Mouse (Mus musculus): Measurements from ENCODE around the gene Tbc1d13. TPM values are rescaled to one million over a fixed set of nuclear protein-coding genes. Genes with fewer than 3 reads are reported as not detected.
"Not testable (repeated sequence)": the region's sequence is repeated elsewhere in the genome, so short reads cannot be mapped to it uniquely, and the experiment has no call there.

Tbc1d13 gene
- polyA plus RNA-seq, 1 experiment from 2014 or later = 10.7 TPM

DNA sequence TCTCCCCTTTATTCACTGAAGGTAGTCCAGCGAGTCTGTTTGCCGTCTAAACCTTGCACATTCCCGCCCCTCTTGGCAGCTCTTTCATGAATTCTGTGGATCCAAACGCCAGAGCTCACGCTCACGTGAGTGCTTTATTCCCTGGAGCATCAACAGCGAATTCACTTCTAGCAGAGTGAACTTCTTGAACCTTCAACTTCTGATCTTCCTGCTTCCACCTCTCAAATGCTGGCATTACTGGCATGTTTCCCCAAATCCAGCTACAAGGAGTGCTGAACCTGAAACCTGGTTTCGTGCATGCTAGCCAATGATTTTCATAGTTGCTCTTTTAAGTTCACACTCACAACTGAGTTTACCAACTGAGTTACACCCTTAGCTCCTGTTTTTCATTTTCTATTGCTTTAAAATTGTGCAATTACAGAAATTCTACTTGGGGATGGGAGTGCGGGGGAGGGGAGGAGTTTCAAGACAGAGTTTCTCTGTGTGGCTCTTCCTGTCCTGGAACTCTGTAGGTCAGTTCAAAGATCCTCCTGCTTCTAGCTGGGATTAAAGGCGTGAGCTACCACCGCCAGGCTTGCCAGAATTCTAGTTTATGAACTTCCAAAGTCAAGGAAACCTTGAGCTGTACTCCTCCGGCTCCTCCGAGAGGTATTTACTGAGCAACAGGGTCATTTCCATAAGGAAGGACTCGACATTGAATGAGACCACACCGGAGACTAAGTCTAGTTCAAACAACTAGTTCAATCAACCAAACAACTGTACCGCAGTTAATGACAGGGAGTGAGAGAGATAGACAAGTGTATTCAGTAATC, 539 bp upstream of the Tbc1d13 start:
- Histone ChIP-seq H3K9ac (peak overlapping the region; percentile 86), H3K4me3 (peak overlapping the region; percentile 87), H3K36me3 (peaks cover 23% of the 10 kb centered on the region), H3K9me3 (no peaks in the 10 kb centered on the region), H3K27me3 (no peaks in the 10 kb centered on the region), H3K4me2 (replicated peaks) (peak overlapping the region; percentile 95), H3K4me1 (peaks cover 20% of the 10 kb centered on the region), H3K27ac (peak overlapping the region; percentile 81)
- no peak for ATAC-seq (ENCODE audit: insufficient number of reproducible peaks, insufficient read depth, low FRiP score, low TSS enrichment)
- 13% methylated on average over 16 of the region's 16 CpGs for WGBS

DNA sequence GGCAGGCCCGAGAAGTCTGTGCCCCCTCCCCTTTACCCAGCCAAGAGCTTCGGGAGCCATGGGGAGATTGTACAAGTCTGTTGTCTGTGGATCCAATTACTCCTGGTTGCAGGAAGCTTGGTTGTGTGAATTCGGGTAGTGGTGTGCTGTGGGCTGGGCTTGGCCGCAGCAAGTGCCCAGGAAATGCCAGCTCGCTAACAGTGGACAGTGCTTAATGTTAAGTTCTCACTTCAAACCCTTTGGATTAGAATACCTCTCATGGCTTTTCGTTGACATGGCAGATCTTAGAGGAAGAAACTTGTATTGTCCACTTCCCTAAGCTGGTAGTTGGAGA, 799 bp downstream of the Tbc1d13 start:
- ATAC-seq (ENCODE audit: insufficient number of reproducible peaks, insufficient read depth, low FRiP score, low TSS enrichment) = peak; percentile 12; the same call in 1 of the 2 replicates
- peak overlapping the region; percentile 87 for H3K4me3 ChIP-seq
- peak overlapping the region; percentile 95 for H3K4me2 ChIP-seq (replicated peaks)
- peak overlapping the region; percentile 86 for H3K9ac ChIP-seq
- WGBS = 21% methylated on average over 6 of the region's 6 CpGs
- peaks cover 23% of the 10 kb centered on the region for H3K36me3 ChIP-seq
- no peaks in the 10 kb centered on the region for H3K9me3 ChIP-seq
- H3K27ac ChIP-seq = peak overlapping the region; percentile 81
- no peaks in the 10 kb centered on the region for H3K27me3 ChIP-seq
- H3K4me1 ChIP-seq = peaks cover 20% of the 10 kb centered on the region

DNA sequence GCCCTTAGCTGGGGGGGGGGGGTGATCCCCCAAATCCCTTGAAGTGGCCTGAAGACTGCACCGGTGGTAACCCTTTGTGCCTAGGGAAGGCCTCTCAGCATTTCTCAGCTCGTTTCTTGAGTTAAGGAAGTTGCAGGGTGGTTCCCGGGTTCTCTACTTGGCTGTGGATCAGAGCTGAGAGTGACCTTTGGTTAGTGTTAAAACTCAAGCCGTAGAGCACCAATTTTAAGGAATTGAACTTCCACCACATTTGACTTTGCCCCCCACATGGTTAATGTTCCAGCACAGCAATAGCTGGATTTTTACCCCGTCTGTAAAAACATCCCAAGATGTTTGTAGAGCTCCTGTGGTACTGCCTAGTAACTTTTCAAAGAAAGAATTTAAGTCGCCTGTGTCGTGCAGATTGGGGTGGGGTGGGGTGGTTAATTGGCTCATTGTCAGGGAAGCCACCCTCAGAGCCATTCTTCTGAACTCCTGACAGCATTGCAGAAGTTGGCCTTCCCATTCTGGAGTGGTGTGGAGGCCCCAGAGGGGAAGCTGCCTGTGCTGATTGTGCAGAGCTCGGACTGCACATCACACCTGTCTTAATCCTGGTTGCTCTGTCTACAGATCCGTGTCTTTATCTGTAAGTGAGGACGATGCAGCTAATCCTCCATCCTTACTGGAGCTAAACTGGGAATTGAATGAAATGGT, 1.5 kb downstream of the Tbc1d13 start:
- WGBS = 72% methylated on average over 10 of the region's 10 CpGs
- peaks cover 25% of the 10 kb centered on the region for H3K36me3 ChIP-seq
- H3K9ac ChIP-seq = peak overlapping the region; percentile 86
- peaks cover 20% of the 10 kb centered on the region for H3K4me1 ChIP-seq
- H3K27me3 ChIP-seq = no peaks in the 10 kb centered on the region
- H3K4me2 ChIP-seq (replicated peaks) = peak overlapping the region; percentile 95
- H3K27ac ChIP-seq = no peak overlapping the region
- ATAC-seq (ENCODE audit: insufficient number of reproducible peaks, insufficient read depth, low FRiP score, low TSS enrichment) = no peak
- no peaks in the 10 kb centered on the region for H3K9me3 ChIP-seq
- H3K4me3 ChIP-seq = peak overlapping the region; percentile 87

DNA sequence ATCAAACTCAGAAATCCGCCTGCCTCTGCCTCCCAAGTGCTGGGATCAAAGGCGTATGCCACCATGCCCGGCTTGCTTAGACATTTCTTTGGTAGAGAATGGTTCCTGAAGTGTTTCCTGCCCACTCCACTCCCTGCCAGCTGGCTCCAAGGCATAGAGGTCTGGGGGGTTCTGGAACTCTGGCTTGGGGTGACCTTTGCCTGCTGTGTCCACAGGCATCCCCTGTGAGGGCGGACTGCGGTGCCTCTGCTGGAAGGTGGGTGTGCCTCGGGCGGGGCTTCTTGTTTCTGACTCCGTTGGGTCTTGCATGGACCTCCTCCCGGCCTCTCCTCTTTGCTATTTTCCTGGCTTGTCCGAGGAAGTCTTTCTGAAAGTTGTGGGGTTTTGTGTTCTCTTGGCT, 2.9 kb downstream of the Tbc1d13 start:
- no peak for ATAC-seq (ENCODE audit: insufficient number of reproducible peaks, insufficient read depth, low FRiP score, low TSS enrichment)

DNA sequence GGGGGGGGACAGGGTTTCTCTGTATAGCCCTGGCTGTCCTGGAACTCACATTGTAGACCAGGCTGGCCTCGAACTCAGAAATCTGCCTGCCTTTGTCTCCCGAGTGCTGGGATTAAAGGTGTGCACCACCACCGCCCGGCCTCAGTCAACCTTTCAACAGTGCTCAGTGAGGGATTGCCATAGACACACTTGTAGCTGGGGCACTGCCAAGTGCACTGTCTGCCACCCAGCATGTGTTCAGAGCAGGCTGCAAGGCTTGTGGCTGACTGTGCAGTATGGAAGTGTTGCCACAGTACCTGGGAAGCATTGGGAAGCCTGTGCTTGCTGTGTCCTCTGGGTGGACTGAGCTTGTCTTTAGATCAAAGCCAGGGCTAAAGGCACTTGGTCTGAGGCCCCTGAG, 6.5 kb downstream of the Tbc1d13 start:
- H3K4me2 ChIP-seq (replicated peaks); ATAC-seq (ENCODE audit: insufficient number of reproducible peaks, insufficient read depth, low FRiP score, low TSS enrichment); H3K27me3 ChIP-seq; H3K9ac ChIP-seq; H3K4me3 ChIP-seq; H3K9me3 ChIP-seq; H3K4me1 ChIP-seq; H3K27ac ChIP-seq: not testable (repeated sequence)
- 98% methylated on average over 4 of the region's 4 CpGs for WGBS
- peaks cover 74% of the 10 kb centered on the region for H3K36me3 ChIP-seq

More for the DNA sequence above, 2.9 kb downstream of the Tbc1d13 start:
- no peaks in the 10 kb centered on the region for H3K27me3 ChIP-seq
- H3K36me3 ChIP-seq = peaks cover 39% of the 10 kb centered on the region
- no peak overlapping the region for H3K27ac ChIP-seq
- peaks cover 20% of the 10 kb centered on the region for H3K4me1 ChIP-seq
- H3K4me2 ChIP-seq (replicated peaks) = no peak overlapping the region
- no peak overlapping the region for H3K9ac ChIP-seq
- 91% methylated on average over 10 of the region's 10 CpGs for WGBS
- H3K4me3 ChIP-seq = no peak overlapping the region
- no peaks in the 10 kb centered on the region for H3K9me3 ChIP-seq

DNA sequence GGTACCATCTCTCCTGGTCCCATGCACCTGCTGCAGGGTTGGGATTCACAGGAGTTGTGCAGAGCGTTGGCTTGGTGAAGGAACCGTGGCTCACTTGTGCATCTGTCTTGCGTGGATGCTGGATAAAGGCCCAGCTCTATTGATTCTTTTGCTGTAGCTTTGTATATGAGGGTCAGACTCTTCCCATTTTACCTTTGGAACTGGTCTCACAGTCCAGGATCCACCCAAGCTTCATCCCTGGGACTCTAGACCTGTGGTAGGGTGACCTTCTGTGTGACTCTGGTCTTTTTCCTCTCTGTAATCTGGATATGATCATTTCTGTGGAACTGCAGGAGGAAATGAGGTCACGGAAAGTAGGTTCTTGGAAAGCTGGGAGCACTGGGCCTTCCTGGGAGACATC, 10.9 kb downstream of the Tbc1d13 start:
- H3K9ac ChIP-seq = no peak overlapping the region
- no peak overlapping the region for H3K4me2 ChIP-seq (replicated peaks)
- H3K36me3 ChIP-seq = peaks cover 88% of the 10 kb centered on the region
- H3K27me3 ChIP-seq = no peaks in the 10 kb centered on the region
- no peaks in the 10 kb centered on the region for H3K4me1 ChIP-seq
- 94% methylated on average over 4 of the region's 4 CpGs for WGBS
- H3K27ac ChIP-seq = no peak overlapping the region
- no peak for ATAC-seq (ENCODE audit: insufficient number of reproducible peaks, insufficient read depth, low FRiP score, low TSS enrichment)
- no peaks in the 10 kb centered on the region for H3K9me3 ChIP-seq
- no peak overlapping the region for H3K4me3 ChIP-seq

DNA sequence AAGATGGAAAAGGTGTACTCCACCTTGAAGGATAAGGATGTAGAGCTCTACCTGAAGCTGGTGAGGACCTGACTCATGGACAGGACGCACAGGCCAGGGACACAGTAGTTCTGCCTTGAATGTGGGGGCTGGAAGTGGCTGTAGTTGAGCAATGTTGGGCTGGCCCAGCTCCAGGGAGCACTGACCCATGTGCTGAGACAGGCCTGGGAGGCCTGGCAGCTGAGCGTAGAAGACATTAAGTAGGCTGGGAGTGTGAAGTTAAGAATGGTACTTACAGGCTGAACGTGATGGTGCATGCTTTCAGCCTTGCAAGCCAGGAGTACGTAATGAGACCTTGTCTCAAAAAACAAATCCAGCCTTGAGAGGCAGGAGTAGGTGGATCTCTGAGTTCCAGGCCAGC, 13.9 kb downstream of the Tbc1d13 start:
- 96% methylated on average over 4 of the region's 4 CpGs for whole genome bisulfite sequencing
- Histone ChIP-seq H3K9me3 (no peaks in the 10 kb centered on the region), H3K27me3 (no peaks in the 10 kb centered on the region), H3K4me3 (no peak overlapping the region), H3K27ac (no peak overlapping the region), H3K4me1 (no peaks in the 10 kb centered on the region), H3K36me3 (peaks cover 90% of the 10 kb centered on the region), H3K9ac (no peak overlapping the region), H3K4me2 (replicated peaks) (no peak overlapping the region)
- ATAC-seq (ENCODE audit: insufficient number of reproducible peaks, insufficient read depth, low FRiP score, low TSS enrichment) = no peak

DNA sequence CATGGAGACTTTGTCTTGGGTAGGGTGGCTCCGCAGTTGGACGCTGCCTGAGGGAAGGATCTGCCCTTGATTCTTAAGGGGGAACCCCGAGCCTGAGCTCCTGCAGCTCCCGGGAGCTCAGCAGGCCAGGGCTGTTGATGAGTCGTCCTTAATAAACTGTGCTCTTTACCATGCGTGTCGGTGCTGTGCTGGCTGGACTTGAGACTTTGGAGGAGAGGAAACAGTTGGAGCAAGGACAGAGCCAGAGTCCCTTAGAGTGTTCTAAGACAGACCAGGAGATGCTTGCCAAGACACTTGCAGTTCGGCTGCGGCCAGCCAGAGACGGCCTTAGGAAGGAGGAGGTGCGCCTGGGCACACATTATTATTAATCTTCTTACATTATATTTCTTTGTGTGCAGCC, 18.3 kb downstream of the Tbc1d13 start:
- H3K4me3 ChIP-seq = no peak overlapping the region
- no peaks in the 10 kb centered on the region for H3K27me3 ChIP-seq
- no peak overlapping the region for H3K9ac ChIP-seq
- 92% methylated on average over 11 of the region's 11 CpGs for WGBS
- peaks cover 52% of the 10 kb centered on the region for H3K36me3 ChIP-seq
- H3K9me3 ChIP-seq = no peaks in the 10 kb centered on the region
- no peaks in the 10 kb centered on the region for H3K4me1 ChIP-seq
- no peak for ATAC-seq (ENCODE audit: insufficient number of reproducible peaks, insufficient read depth, low FRiP score, low TSS enrichment)
- no peak overlapping the region for H3K4me2 ChIP-seq (replicated peaks)
- H3K27ac ChIP-seq = no peak overlapping the region

DNA sequence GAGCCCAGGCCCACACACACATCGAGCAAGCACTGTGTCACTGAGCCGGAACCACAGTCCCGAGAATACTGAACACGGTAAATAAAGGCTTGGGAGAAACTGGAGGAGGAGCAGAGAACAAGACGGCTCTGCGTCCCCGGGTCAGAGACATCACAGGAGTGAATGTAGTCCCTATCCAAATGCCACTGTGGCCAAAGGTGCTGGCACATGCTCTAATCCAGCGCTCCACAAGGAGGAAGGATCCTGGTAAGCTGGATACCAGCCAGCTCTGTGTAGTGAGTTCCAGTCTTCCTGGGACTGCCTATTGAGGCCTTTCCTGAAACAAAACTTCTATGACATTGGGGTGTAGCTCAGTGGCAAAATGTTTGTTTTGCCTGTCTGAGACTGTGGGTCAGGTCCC, 19.1 kb downstream of the Tbc1d13 start:
- no peak overlapping the region for H3K4me3 ChIP-seq
- WGBS = 81% methylated on average over 8 of the region's 8 CpGs
- no peaks in the 10 kb centered on the region for H3K4me1 ChIP-seq
- H3K27ac ChIP-seq = no peak overlapping the region
- ATAC-seq (ENCODE audit: insufficient number of reproducible peaks, insufficient read depth, low FRiP score, low TSS enrichment) = no peak
- H3K27me3 ChIP-seq = no peaks in the 10 kb centered on the region
- H3K4me2 ChIP-seq (replicated peaks) = no peak overlapping the region
- no peaks in the 10 kb centered on the region for H3K9me3 ChIP-seq
- no peak overlapping the region for H3K9ac ChIP-seq
- H3K36me3 ChIP-seq = peaks cover 44% of the 10 kb centered on the region

DNA sequence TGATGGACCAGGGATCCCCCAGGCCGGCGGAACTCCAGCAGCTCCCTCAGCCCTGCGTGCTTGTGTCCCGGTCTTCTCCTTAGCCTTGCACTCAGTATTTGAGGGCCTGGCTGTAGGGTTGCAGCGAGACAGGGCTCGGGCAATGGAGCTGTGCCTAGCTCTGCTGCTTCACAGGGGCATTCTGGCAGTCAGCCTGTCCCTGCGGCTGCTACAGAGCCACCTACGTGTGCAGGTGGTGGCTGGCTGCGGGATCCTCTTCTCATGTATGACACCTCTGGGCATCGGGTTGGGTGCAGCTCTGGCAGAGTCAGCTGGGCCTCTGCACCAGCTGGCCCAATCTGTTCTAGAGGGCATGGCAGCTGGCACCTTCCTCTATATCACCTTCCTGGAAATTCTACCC, 26.3 kb downstream of the Tbc1d13 start:
- ATAC-seq (ENCODE audit: insufficient number of reproducible peaks, insufficient read depth, low FRiP score, low TSS enrichment); H3K27ac ChIP-seq; H3K4me1 ChIP-seq; H3K9ac ChIP-seq; H3K4me3 ChIP-seq; H3K4me2 ChIP-seq (replicated peaks); H3K36me3 ChIP-seq; H3K9me3 ChIP-seq; H3K27me3 ChIP-seq: not testable (repeated sequence)
- 85% methylated on average over 7 of the region's 10 CpGs for WGBS

DNA sequence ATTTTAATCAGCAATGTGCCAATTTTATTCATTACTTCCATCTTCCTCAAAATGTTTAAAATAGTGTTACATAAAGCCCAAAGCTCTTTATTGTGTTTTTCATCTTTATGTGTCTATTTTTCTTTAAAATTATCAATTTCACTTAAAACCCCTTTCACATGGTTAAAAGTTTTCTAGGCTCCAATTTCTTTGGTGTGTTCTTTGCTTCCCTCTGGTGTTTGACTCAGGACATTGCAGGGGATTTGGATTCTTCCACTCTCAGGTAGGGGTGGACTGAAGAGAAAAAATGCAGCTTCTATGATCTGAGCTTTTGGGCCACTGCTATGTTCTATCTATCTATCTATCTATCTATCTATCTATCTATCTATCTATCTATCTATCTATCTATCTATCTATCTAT, 28.3 kb downstream of the Tbc1d13 start:
- H3K4me1 ChIP-seq = no peaks in the 10 kb centered on the region
- no peak overlapping the region for H3K27ac ChIP-seq
- no peak overlapping the region for H3K4me3 ChIP-seq
- no peak overlapping the region for H3K4me2 ChIP-seq (replicated peaks)
- no peak for ATAC-seq (ENCODE audit: insufficient number of reproducible peaks, insufficient read depth, low FRiP score, low TSS enrichment)
- peaks cover 9% of the 10 kb centered on the region for H3K9me3 ChIP-seq
- H3K27me3 ChIP-seq = no peaks in the 10 kb centered on the region
- no peak overlapping the region for H3K9ac ChIP-seq
- H3K36me3 ChIP-seq = no peaks in the 10 kb centered on the region

DNA sequence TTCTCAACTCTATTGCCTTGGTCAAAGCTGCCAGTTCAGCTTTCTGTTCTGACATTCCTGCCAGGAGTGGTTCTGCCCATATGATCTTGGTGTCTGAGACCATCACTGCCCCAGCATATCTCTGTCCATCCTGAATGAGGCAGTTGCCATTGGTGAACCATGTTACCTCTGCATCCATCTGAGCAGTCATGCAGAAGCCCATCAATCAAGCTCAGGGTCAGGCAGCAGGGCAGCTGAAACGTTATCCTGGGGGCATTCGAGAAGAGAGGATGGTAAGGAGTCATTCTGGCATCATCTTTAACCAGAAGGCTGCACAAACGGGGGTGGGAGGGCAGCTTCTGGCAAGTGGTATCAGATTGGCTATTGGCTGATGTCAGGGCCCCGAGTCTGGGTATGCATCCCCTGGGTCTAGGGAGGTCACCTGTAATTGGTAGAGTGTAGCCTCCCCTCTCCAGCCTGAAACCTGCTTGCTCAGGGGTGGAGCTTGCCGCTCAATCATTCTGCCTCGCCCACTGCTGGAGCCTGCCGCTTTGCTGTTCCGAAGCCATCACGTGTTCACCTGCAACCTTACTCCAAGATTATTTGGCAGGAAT, 30.9 kb downstream of the Tbc1d13 start:
- Histone ChIP-seq H3K27ac (no peak overlapping the region), H3K36me3 (no peaks in the 10 kb centered on the region), H3K4me1 (no peaks in the 10 kb centered on the region), H3K4me2 (replicated peaks) (no peak overlapping the region), H3K9me3 (peaks cover 12% of the 10 kb centered on the region), H3K9ac (no peak overlapping the region), H3K27me3 (no peaks in the 10 kb centered on the region), H3K4me3 (no peak overlapping the region)
- no peak for ATAC-seq (ENCODE audit: insufficient number of reproducible peaks, insufficient read depth, low FRiP score, low TSS enrichment)
- 50% methylated on average over 9 of the region's 9 CpGs for WGBS
